Mouse (Mus musculus) hindbrain, postnatal 0 days (tissue): ENCODE measurements at regions not wholly inside any gene's neighbourhood (a gene's known extent, or its start where the extent isn't known, plus 50 kb on each side); places are given as distances from the start of the nearest gene placed in this dataset.

ENCODE experiments used
- ATAC-seq: fragments of 200-750 bp; cut with Nextera tagmentation; 2 replicates; pipeline ENCODE4 v1.8.0; 2017; ENCODE audit warnings: mild to moderate bottlenecking, moderate TSS enrichment, moderate library complexity
- DNase-seq: peaks from one replicate; pipeline ENCODE4 v3.0.0-alpha.2; 2015; ENCODE audit warnings: low spot score
- H3K27ac ChIP-seq: fragments of 300-500 bp; sonication (generic); 2 replicates; pipeline ENCODE4 v1.5.1; 2014; ENCODE audit warnings: mild to moderate bottlenecking
- H3K27me3 ChIP-seq: fragments of 300-500 bp; sonication (generic); 2 replicates; pipeline ENCODE4 v1.6.1; 2014; ENCODE audit warnings: low read length, mixed read lengths; ENCODE audit not compliant: insufficient read depth
- H3K36me3 ChIP-seq: fragments of 300-500 bp; sonication (generic); 2 replicates; pipeline ENCODE4 v1.6.1; 2014; ENCODE audit warnings: low read length, mixed read lengths; ENCODE audit not compliant: insufficient read depth
- H3K4me1 ChIP-seq: fragments of 300-500 bp; sonication (generic); 2 replicates; pipeline ENCODE4 v1.6.1; 2014; ENCODE audit warnings: antibody characterized with exemption, low read length, mixed read lengths; ENCODE audit not compliant: insufficient read depth
- H3K4me2 ChIP-seq: fragments of 300-500 bp; sonication (generic); 2 replicates; pipeline ENCODE4 v1.6.1; 2014; ENCODE audit warnings: low read depth, mild to moderate bottlenecking, low read length, moderate library complexity, mixed read lengths
- H3K4me3 ChIP-seq: fragments of 300-500 bp; sonication (generic); 2 replicates; pipeline ENCODE4 v1.5.1; 2014; ENCODE audit warnings: low read length
- H3K9ac ChIP-seq: fragments of 300-500 bp; sonication (generic); replicated peaks from 2 replicates; pipeline ENCODE4 v1.6.1; 2014; ENCODE audit warnings: mild to moderate bottlenecking, low read length, moderate library complexity, mixed read lengths
- H3K9me3 ChIP-seq: fragments of 300-500 bp; sonication (generic); 2 replicates; pipeline ENCODE4 v1.6.1; 2016; ENCODE audit warnings: low read length, mixed read lengths
- CTCF ChIP-seq: IDR thresholded peaks from 2 replicates; pipeline ENCODE4 v1.5.1; 2016; ENCODE audit warnings: antibody characterized with exemption, control low read depth, low read depth
- WGBS: fragments of 180-500 bp; shearing (Covaris S2); extraction: QIAGEN DNeasy Blood & Tissue Kit; methylation state at CpG from one replicate; pipeline ENCODE4 v1.1.7; 2014; 5-methylcytosine and 5-hydroxymethylcytosine counted together

DNA sequence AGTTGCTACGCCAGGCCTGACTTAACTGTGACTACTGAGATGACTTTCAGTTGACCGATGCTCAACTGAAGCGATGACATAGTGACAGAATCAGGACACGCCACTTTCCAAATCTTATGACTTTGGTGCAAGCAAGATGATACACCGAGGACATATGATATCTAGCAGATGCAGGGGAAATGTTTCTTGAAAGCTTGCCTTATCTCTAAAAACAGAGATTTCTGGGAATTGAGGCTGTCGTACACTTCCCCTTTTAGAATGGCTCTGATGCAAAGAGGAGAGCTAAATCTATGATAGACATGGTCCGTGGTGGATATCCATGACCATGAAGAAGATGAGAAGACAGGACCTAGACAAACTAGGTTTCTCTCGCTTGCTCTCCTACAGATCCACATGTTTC, 167.8 kb upstream of the Dyrk2 start:
- 97% methylated on average over 8 of the region's 8 CpGs for WGBS
- ATAC-seq, result no peak
- H3K4me1 ChIP-seq, result no peaks in the 10 kb centered on the region

DNA sequence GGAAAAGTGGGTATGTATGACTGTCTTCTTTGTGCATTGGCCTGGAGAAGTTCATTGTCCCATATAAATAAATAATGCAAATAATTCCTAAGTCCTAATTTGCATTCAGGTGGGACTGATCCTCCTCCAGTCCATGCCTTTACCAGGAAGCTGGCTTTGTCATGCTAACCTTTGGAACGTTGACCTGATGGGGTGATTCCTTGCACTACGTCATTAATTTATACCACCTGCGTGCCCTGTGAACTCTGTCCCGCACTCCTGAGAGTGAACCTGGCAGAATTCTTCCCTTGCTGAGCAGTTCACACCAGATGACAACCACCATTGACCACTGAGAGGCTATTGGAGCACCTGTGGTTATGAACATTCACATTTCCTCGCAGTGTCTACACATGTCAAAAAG, 165.9 kb upstream of the Dyrk2 start:
- H3K27ac ChIP-seq, result no peak overlapping the region
- TF ChIP-seq CTCF, result no peak
- no peak overlapping the region for H3K9ac ChIP-seq
- no peak for ATAC-seq
- H3K4me1 ChIP-seq, result no peaks in the 10 kb centered on the region
- H3K27me3 ChIP-seq, result no peaks in the 10 kb centered on the region
- DNase-seq, result no peak
- no peak overlapping the region for H3K4me3 ChIP-seq
- WGBS, result 92% methylated on average over 5 of the region's 5 CpGs
- no peak overlapping the region for H3K4me2 ChIP-seq
- no peaks in the 10 kb centered on the region for H3K9me3 ChIP-seq
- no peaks in the 10 kb centered on the region for H3K36me3 ChIP-seq

More for the DNA sequence above, 167.8 kb upstream of the Dyrk2 start:
- H3K27me3 ChIP-seq, result no peaks in the 10 kb centered on the region
- no peak overlapping the region for H3K27ac ChIP-seq
- DNase-seq, result no peak
- H3K36me3 ChIP-seq, result no peaks in the 10 kb centered on the region
- TF ChIP-seq CTCF, result no peak
- H3K4me2 ChIP-seq, result no peak overlapping the region
- H3K9ac ChIP-seq, result no peak overlapping the region
- H3K4me3 ChIP-seq, result no peak overlapping the region
- H3K9me3 ChIP-seq, result no peaks in the 10 kb centered on the region

DNA sequence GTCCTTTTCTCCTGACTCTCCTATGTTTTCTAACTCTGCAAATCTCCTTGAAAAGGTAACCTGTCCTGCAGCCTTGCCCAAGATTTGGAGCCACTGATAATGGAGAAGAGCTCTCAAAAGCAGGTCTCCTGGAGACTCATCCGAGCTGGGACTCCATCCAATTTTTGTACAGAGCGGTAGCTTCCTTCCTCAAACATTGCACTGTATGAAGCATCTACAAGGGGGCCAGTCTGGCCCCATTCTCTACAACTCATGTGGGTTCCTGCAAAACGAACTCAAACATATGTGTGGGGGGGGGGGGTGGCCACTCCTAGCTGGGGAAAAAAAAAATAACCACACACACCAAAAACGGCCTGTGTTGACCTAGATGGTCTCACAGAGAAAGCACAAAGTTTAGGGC, 164.4 kb upstream of the Dyrk2 start:
- Histone ChIP-seq H3K27ac (no peak overlapping the region), H3K4me2 (no peak overlapping the region), H3K9ac (no peak overlapping the region), H3K36me3 (no peaks in the 10 kb centered on the region), H3K9me3 (no peaks in the 10 kb centered on the region), H3K4me3 (no peak overlapping the region), H3K4me1 (no peaks in the 10 kb centered on the region), H3K27me3 (no peaks in the 10 kb centered on the region)
- TF ChIP-seq CTCF, result no peak
- WGBS, result 78% methylated on average over 4 of the region's 4 CpGs
- DNase-seq (no peak), ATAC-seq (no peak)

DNA sequence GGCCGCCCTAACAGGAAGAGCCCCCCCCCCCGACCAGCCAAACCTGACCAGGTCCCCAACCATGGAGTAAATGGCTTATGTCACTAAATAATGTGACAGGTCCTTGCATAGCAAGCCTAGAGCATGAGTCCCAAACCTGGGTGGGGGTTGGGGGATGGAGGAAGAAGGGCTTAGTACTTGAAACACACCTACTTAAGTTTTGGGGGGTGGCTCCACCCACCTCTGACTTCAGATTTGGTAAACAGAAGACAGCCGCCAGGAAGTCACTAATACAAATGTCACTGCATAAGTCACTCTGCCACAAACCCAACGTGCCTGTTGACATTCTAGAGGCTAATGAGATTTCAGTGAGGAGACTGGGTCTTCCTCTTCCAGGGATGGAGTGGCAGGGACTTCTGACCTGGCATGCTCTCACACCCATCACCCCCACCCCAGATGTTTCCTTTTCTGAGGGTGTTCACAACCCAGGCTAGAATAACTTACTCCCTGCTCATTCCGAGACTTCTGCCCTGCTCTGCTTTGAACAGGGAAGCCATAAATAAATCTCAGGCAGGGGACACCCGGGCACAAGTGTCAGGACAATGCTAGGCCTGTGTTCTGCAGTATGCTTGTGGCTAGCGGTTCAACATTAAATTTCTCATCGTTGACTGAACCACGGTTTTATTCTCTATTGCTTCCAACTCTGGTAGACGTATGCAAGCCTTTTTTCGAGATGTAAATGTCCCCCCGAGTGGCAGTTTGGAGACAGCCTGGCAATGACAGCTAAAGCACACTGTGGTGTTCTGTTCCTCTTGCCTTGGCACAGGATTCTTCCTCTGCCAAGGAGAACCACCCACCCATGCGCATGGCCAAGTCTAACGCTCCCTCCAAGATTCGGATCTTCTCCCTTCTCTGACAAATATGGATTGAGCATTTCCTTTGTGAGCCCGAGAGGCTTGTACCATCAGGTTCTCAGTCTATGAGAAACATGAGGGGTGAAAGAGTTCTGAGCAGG, 161.6 kb upstream of the Dyrk2 start:
- no peak for DNase-seq
- Histone ChIP-seq H3K9me3 (no peaks in the 10 kb centered on the region), H3K4me1 (no peaks in the 10 kb centered on the region), H3K36me3 (no peaks in the 10 kb centered on the region), H3K4me2 (no peak overlapping the region), H3K27ac (no peak overlapping the region), H3K27me3 (no peaks in the 10 kb centered on the region), H3K4me3 (no peak overlapping the region), H3K9ac (no peak overlapping the region)
- ATAC-seq, result no peak
- WGBS, result 78% methylated on average over 16 of the region's 16 CpGs
- no peak for TF ChIP-seq CTCF

DNA sequence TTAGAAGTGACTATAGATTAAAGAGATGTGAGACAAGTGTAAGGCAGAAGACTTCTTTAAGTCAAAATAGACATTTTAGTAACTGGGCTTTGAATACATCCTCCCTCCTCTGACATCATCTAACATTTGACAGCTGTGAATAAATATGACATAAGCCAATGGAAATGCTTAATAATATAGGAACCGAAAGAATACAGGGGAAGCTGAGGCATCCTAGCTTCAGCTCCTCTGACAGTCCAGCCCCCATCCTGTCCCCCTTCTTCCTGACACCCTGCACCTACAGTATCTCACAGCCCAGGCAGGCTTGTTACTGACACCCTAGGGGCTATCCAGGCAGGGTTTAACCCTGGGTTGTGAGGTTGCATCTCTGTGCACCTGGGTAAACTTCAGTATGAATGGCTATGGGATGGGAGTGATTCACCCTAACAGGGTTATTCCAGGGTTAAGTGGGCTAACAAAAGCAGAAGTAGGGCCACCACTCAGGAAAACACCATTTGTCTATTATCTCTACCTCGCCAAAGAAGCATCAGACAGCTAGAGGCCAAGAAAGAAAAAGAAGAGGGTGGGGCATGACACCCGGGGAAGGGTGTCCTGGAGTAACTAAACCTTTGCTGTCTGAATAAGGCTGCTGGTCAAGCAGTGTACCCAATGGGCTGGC, 158.6 kb upstream of the Dyrk2 start:
- H3K27me3 ChIP-seq, result no peaks in the 10 kb centered on the region
- no peaks in the 10 kb centered on the region for H3K4me1 ChIP-seq
- no peak for DNase-seq
- ATAC-seq, result no peak
- 67% methylated on average over 3 of the region's 3 CpGs for WGBS
- no peak overlapping the region for H3K27ac ChIP-seq
- no peaks in the 10 kb centered on the region for H3K9me3 ChIP-seq
- no peaks in the 10 kb centered on the region for H3K36me3 ChIP-seq
- H3K4me3 ChIP-seq, result no peak overlapping the region
- H3K4me2 ChIP-seq, result no peak overlapping the region
- no peak for TF ChIP-seq CTCF
- H3K9ac ChIP-seq, result no peak overlapping the region

DNA sequence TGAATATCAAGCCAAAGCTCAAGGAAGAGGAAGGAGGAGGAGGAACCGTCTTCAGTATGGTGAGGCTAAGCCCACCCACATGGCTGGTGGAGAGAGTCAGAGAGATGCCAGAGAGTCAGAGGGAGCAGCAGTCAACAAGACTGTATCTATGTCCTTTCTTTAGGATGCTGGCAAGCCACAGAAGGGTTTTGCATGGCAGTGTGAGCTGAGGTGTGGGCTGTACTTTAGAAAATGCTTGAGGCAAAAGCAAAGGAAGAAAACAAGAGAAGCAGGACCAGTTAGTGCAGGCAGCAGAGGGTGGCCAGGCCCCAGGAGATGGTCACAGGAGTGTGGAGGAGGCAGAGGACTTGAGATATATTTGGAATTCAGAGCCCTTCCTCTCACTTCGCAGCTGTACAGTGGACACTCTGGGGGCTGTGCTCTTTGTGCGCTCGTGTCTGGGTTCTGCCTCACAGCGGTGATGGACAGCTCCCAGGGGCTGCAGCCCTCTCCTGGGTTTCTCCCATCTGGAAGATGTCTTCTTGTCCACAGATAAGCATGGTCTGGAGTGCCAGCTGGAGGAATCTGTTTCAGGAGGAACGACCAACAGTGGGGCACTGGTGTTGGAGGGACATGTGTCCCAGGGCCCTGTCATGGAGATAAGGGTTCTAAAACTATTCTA, 157.4 kb upstream of the Dyrk2 start:
- DNase-seq, result no peak
- TF ChIP-seq CTCF, result no peak
- Histone ChIP-seq H3K4me1 (no peaks in the 10 kb centered on the region), H3K9me3 (no peaks in the 10 kb centered on the region), H3K27me3 (no peaks in the 10 kb centered on the region), H3K4me3 (no peak overlapping the region), H3K9ac (no peak overlapping the region), H3K36me3 (no peaks in the 10 kb centered on the region), H3K27ac (no peak overlapping the region), H3K4me2 (no peak overlapping the region)
- 66% methylated on average over 6 of the region's 6 CpGs for WGBS
- no peak for ATAC-seq
